Mouse (Mus musculus) embryo, embryonic 11 days (tissue): ENCODE results near the gene F7.
"Not testable (repeated sequence)": the region's sequence is repeated elsewhere in the genome, so short reads cannot be mapped to it uniquely, and the experiment has no call there.

Experiments
- DNase-seq: peaks from one replicate; pipeline ENCODE4 v3.0.0-alpha.2; 2015

Gene F7

GRCm38 (mm10) chr8:13036346-13036812 is 10.5 kb downstream of the F7 start:
- DNase-seq: no peak

- DNase-seq: no peak
Observed at GRCm38 (mm10) chr8:13037015-13037414, 11.2 kb downstream of the F7 start, which contains the start of gene F10. TSS of gene F10 (plus strand) at chr8:13037308.

DNA sequence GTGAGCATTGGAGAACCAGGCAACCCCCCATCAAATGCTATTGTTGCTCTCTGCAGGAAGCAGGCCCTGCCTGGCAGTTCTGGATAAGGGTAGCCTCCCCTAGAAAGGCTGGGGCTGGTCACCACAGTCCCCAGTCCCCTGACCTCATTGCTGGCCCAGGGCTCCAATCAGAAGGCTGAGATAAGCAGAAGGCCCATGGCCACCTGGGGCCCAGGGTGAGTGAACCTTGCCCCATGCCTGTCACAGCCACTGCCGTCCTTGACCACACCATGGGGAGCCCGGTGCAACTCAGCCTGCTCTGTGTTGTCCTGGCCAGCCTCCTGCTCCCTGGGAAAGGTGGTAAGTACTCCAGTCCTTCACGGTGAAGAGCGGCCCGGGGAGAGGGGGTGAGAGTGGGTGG is 11.7 kb downstream of the F7 start:
- no peak for DNase-seq

- DNase-seq: no peak
Observed at GRCm38 (mm10) chr8:13039054-13039453, 13.2 kb downstream of the F7 start.

- no peak for DNase-seq
Observed at GRCm38 (mm10) chr8:13041459-13041858, 15.6 kb downstream of the F7 start.

DNA sequence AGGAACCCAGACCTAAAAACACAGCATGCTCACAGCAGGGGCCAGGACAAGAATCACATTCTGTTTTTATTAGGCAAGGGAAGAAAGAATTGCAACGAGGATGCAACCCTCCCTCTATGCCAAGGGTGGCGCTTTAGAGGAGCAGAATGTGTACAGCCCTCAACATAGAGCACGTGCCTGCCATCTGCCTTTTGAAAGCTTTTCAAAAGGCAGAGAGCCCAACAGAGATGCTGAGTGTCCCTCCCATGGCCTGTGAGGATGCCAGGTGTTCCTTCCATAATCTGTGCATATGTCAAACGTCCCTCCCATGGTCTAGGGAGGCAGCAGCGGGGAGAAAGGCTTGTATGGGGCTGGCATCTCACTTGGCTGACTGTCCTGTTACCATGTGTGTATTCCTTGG is 21.8 kb downstream of the F7 start:
- DNase-seq: no peak

- DNase-seq: no peak
Observed at GRCm38 (mm10) chr8:13050550-13050949, 24.7 kb downstream of the F7 start.

DNA sequence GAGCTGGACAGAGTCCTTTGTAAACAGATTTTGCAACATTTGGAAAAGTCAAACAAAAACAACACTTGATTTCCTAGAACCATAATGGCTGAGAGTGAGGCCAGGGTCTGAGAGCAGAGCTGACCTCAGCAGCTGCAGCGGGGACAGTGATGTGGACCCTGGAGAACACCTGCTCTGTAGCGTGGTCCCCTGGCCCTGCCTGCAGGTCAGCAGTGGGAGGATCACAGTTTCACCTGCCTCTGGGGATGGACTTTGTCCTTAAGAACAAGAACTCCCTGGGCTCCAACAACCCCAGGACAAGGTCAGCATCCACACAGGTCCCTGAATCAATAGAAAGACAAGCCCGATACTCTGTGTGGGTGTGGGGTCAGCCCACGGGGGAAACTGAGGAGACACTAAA is 31.5 kb downstream of the F7 start:
- DNase-seq: no peak

- no peak for DNase-seq
Observed at GRCm38 (mm10) chr8:13060441-13061150, 34.8 kb downstream of the F7 start, which contains the start of gene Proz. TSS of gene Proz (plus strand) at chr8:13060914.

DNA sequence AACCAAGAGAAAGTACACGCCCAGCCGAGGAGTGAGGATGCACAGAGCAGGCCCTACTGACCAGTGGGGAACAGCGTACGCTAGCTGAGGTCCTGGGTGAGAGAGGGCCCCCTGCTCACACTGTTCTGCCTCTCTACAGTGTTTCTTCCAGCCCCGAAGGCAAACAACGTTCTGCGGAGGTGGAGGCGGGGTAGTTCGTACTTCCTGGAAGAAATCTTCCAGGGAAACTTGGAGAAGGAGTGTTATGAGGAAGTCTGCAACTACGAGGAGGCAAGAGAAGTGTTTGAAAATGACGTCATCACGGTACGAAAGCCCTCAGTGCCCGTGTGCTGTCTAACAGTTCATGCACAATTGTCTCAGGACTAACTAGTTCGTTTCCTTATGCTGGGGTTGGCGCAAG is 37.3 kb downstream of the F7 start:
- DNase-seq: no peak

GRCm38 (mm10) chr8:13073255-13073654 is 47.4 kb downstream of the F7 start:
- DNase-seq: no peak

- DNase-seq: no peak
Observed at GRCm38 (mm10) chr8:13075044-13075443, 49.2 kb downstream of the F7 start.

DNA sequence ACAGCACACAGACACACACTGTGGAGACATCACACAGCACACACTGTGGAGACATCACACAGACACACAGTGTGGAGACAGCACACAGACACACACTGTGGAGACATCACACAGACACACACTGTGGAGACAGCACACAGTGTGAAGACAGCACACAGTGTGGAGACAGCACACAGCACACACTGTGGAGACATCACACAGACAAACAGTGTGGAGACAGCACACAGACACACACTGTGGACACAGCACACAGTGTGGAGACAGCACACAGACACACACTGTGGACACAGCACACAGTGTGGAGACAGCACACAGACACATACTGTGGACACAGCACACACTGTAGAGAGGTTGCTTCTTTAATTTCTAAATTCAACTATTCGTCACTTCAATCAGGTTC is 49.7 kb downstream of the F7 start:
- not testable (repeated sequence) for DNase-seq

DNA sequence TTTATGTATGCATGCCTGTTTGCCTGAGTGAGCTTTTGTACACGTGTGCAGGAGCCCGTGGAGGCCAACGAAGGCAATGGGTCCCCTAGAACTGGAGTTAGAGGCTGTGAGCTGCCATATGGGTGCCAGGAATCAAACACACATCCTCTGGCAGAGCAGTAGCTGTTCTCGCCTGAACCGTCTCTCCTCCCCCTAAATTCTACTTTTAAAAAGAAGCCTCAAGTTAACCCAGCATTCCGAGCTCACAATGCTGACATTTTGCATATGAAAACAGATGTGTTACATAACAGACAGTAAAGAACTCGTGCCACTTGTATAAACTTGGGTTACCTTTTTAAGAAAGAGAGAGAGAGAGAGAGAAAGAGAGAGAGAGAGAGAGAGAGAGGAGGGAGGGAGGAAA is 51.7 kb downstream of the F7 start:
- DNase-seq: no peak
